Mouse (Mus musculus) ES-E14 (cell line): ENCODE measurements around the gene Ccnt2. TPM values are rescaled to one million over a fixed set of nuclear protein-coding genes. Genes with fewer than 3 reads are reported as not detected.

Experiments used
- DNase-seq: peaks from one replicate; pipeline ENCODE4 v3.0.0-alpha.2; 2013; ENCODE audit warnings: low read depth, low spot score
- H3K27ac ChIP-seq: 2 replicates; pipeline ENCODE4 v1.5.1; 2012; ENCODE audit warnings: low read depth, mild to moderate bottlenecking, low read length, moderate library complexity, mixed read lengths; ENCODE audit not compliant: poor library complexity, insufficient read depth, severe bottlenecking
- H3K36me3 ChIP-seq: 2 replicates; pipeline ENCODE4 v1.6.1; 2012; ENCODE audit warnings: mild to moderate bottlenecking, low read length, moderate library complexity, mixed read lengths; ENCODE audit not compliant: control insufficient read depth, poor library complexity, insufficient read depth, severe bottlenecking
- H3K4me1 ChIP-seq, 2 experiments: fragments of 150-350 bp in 1 of 2; sonication (generic) in 1 of 2; 2 replicates each; pipeline ENCODE4 v1.6.1; 2012; ENCODE audit warnings: low read length in 2 of 2, mild to moderate bottlenecking in 1 of 2, mixed read lengths in 1 of 2; ENCODE audit not compliant: control insufficient read depth in 2 of 2, insufficient read depth in 2 of 2, poor library complexity in 1 of 2
- H3K4me3 ChIP-seq, 2 experiments: fragments of 150-350 bp in 1 of 2; sonication (generic) in 1 of 2; 2 replicates each; pipeline ENCODE4 v1.5.1; 2012; ENCODE audit warnings: low read length in 2 of 2, low read depth in 1 of 2, mild to moderate bottlenecking in 1 of 2, mixed read lengths in 1 of 2; ENCODE audit not compliant: insufficient read depth in 1 of 2, poor library complexity in 1 of 2, severe bottlenecking in 1 of 2
- H3K9ac ChIP-seq: 2 replicates; pipeline ENCODE4 v1.6.1; 2012; ENCODE audit warnings: low read depth, mild to moderate bottlenecking, low read length, mixed read lengths; ENCODE audit not compliant: poor library complexity, insufficient read depth, severe bottlenecking
- H3K9me3 ChIP-seq: fragments of 150-350 bp; sonication (generic); 2 replicates; pipeline ENCODE4 v1.6.1; 2012; ENCODE audit warnings: low read depth, mild to moderate bottlenecking, low read length; ENCODE audit not compliant: control insufficient read depth, insufficient read depth
- CHD2 ChIP-seq: IDR thresholded peaks from 2 replicates; pipeline ENCODE4 v1.6.1; 2014; ENCODE audit warnings: mild to moderate bottlenecking, low read depth, low read length, inconsistent platforms
- HCFC1 ChIP-seq: IDR thresholded peaks from 2 replicates; pipeline ENCODE4 v1.6.1; 2012; ENCODE audit warnings: low read length, inconsistent platforms, borderline replicate concordance; ENCODE audit not compliant: insufficient read depth
- MAFK ChIP-seq: IDR thresholded peaks from 2 replicates; pipeline ENCODE4 v1.6.1; 2014; ENCODE audit warnings: mild to moderate bottlenecking, low read depth, low read length, inconsistent platforms; ENCODE audit not compliant: insufficient read depth
- ZC3H11A ChIP-seq: IDR thresholded peaks from 2 replicates; pipeline ENCODE4 v1.6.1; 2012; ENCODE audit warnings: low read depth, mild to moderate bottlenecking, inconsistent platforms, low read length, borderline replicate concordance
- ZNF384 ChIP-seq: IDR thresholded peaks from 2 replicates; pipeline ENCODE4 v1.6.1; 2012; ENCODE audit warnings: low read depth, low read length, inconsistent platforms
- in situ Hi-C, 2 experiments: fragments of 600-800 bp; cut with MboI; formaldehyde crosslinking; loops; one replicate each; pipeline ENCODE4 v1.15.1; 2025; ENCODE audit warnings: low sequenced_read_pairs in 2 of 2, inconsistent platforms in 1 of 2; ENCODE audit not compliant: unreplicated experiment in 2 of 2
- total RNA-seq: library from RNA; depleted of rRNA; stranded (reverse); fragments of 300-350 nt; gene quantifications from 2 replicates; pipeline ENCODE4 v1.2.3, GENCODE M21; 2012

The Ccnt2 gene
- total RNA-seq, 1 experiment: 56.6 TPM

DNA sequence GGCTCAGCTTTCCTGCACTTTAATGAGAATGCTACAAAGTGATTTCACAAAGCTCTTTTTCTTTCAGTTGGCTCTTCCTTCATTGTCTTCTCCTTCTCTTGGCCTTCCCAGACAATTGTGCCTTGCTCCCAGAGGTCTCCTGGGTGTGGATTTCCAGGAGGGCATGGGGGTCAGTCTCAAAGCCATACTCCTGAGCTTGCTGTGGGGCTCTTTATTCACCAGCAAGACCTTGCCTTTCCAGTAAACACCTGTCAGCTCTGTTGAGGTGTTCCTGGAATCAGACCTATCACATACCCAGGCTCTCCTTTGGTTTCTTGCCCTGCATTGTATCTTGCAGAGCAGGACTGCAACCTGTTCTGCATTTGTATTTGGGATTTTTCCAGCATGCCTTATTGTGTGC is 9.9 kb downstream of the Ccnt2 start:
- Histone ChIP-seq H3K9me3 (no peaks in the 10 kb centered on the region), H3K27ac (no peak overlapping the region), H3K4me1 (peaks cover 2 to 33% of the 10 kb centered on the region in 2 experiments; a peak in 3 of 4 replicates), H3K36me3 (no peaks in the 10 kb centered on the region), H3K9ac (no peak overlapping the region), H3K4me3 (no peak overlapping the region)
- no peak for TF ChIP-seq ZNF384
- TF ChIP-seq HCFC1: no peak
- TF ChIP-seq ZC3H11A: no peak
- no peak for TF ChIP-seq CHD2
- no peak for TF ChIP-seq MAFK
- no peak for DNase-seq
- in situ Hi-C loops: no loop called here

DNA sequence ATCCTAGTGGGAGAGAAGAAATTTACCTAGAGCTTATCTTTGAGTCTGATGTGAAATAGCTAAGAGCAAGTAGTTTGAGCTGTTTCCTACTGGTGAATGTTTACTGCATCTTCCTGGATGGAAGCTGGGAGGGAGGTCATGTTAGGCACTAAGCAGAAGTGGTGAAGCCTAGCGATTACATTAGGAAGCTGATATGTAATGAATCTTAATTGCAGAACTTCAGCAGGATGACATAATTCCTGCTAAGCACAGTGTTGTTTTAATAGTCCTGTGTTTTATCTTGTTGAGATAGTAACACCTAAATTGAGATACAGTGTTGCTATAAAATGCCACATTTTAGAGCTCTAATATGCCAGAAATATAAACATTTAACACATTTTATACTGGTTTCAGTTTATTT is 11.9 kb downstream of the Ccnt2 start:
- no peak for TF ChIP-seq HCFC1
- no peak for TF ChIP-seq MAFK
- TF ChIP-seq ZC3H11A: no peak
- TF ChIP-seq CHD2: no peak
- TF ChIP-seq ZNF384: no peak
- H3K9ac ChIP-seq: no peak overlapping the region
- DNase-seq: no peak
- no peaks in the 10 kb centered on the region for H3K9me3 ChIP-seq
- no peak overlapping the region for H3K27ac ChIP-seq
- no peak overlapping the region for H3K4me3 ChIP-seq
- in situ Hi-C loops: no loop called here
- no peaks in the 10 kb centered on the region for H3K36me3 ChIP-seq
- H3K4me1 ChIP-seq: peaks cover 0 to 27% of the 10 kb centered on the region in 2 experiments; a peak in 3 of 4 replicates

DNA sequence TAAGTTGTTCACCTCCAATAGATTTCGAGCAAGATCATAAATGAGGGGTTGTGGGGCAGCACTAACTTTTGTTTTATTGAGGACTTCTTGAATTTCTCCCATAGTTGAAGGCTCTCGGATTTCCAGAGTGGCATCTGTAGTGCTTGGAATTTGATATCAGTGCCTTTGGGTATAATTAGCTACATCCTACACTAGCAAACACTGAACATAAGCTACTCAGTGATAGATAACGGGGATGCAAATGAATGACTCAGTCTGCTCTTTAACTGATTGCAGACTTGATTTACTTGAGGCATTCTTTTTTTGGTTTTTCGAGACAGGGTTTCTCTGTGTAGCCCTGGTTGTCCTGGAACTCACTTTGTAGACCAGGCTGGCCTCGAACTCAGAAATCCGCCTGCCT is 15.0 kb downstream of the Ccnt2 start:
- in situ Hi-C loops: no loop called here
- peaks cover 0 to 18% of the 10 kb centered on the region in 2 experiments; a peak in 2 of 4 replicates for H3K4me1 ChIP-seq
- no peak overlapping the region for H3K4me3 ChIP-seq
- TF ChIP-seq MAFK: no peak
- no peak for TF ChIP-seq HCFC1
- no peak for TF ChIP-seq CHD2
- TF ChIP-seq ZNF384: no peak
- TF ChIP-seq ZC3H11A: no peak
- H3K9me3 ChIP-seq: no peaks in the 10 kb centered on the region
- DNase-seq: no peak
- 0 out of 2 replicates have a peak, but pooled peaks cover 2% of the 10 kb centered on the region for H3K36me3 ChIP-seq
- H3K27ac ChIP-seq: no peak overlapping the region
- H3K9ac ChIP-seq: no peak overlapping the region

DNA sequence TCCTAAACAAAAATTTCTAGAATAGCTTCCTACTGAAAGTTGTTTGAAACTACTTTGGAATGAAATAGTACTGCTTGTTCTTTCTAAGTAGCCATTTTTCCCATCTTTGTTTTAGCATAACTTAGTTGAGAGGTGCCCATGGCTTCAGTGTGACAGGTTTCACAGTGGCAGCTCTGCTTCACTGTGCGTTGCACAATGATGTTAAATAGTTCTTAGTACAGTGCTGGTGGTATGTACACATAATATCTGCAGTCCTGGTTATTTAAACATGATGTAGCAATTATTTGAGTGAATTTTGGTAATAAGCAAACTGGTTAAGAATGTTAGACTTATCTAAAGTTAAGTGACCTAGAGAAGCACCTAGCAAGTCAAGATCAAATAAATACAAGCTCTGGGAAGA is 19.5 kb downstream of the Ccnt2 start:
- H3K9me3 ChIP-seq: no peaks in the 10 kb centered on the region
- H3K36me3 ChIP-seq: peaks cover 7% of the 10 kb centered on the region
- no peak for TF ChIP-seq ZC3H11A
- TF ChIP-seq ZNF384: no peak
- no peak for TF ChIP-seq CHD2
- TF ChIP-seq HCFC1: no peak
- TF ChIP-seq MAFK: no peak
- no peak overlapping the region for H3K27ac ChIP-seq
- no peak overlapping the region for H3K4me3 ChIP-seq
- H3K9ac ChIP-seq: no peak overlapping the region
- in situ Hi-C loops: no loop called here
- H3K4me1 ChIP-seq: peaks cover 4 to 5% of the 10 kb centered on the region in 2 experiments; a peak in 2 of 4 replicates
- DNase-seq: no peak
